Mouse (Mus musculus) layer of hippocampus, postnatal 36 days (tissue): ENCODE measurements at regions not wholly inside any gene's neighbourhood (a gene's known extent, or its start where the extent isn't known, plus 50 kb on each side); places are given as distances from the start of the nearest gene placed in this dataset.

ENCODE experiments used
- DNase-seq, 2 experiments: peaks; one replicate each; pipeline ENCODE4 v3.0.0; 2022

GRCm38 (mm10) chr8:24284966-24285365 lies 440.7 kb downstream of the Adam3 start:
- no peak for DNase-seq

- DNase-seq, result no peak
Observed at GRCm38 (mm10) chr8:24283901-24284405, 441.7 kb downstream of the Adam3 start.

- no peak for DNase-seq
Observed at GRCm38 (mm10) chr8:24280296-24280695, 445.4 kb downstream of the Adam3 start.

- DNase-seq, result no peak
Observed at GRCm38 (mm10) chr8:24278391-24278790, 447.3 kb downstream of the Adam3 start.

GRCm38 (mm10) chr8:24261359-24261758 lies 464.3 kb downstream of the Adam3 start:
- DNase-seq, result no peak

GRCm38 (mm10) chr8:24258622-24259021 lies 467.0 kb downstream of the Adam3 start:
- no peak for DNase-seq

- DNase-seq, result peak; percentile 49 to 55
Observed at GRCm38 (mm10) chr8:24242211-24242610, 483.4 kb downstream of the Adam3 start.

GRCm38 (mm10) chr8:24240211-24240983 lies 485.3 kb downstream of the Adam3 start:
- no peak for DNase-seq

GRCm38 (mm10) chr8:24234981-24235380 lies 490.7 kb downstream of the Adam3 start:
- DNase-seq, result no peak

- DNase-seq, result peak; percentile 47 to 57
Observed at GRCm38 (mm10) chr8:24228148-24228547, 497.5 kb downstream of the Adam3 start.

- no peak for DNase-seq
Observed at GRCm38 (mm10) chr8:24227331-24228072, 498.1 kb downstream of the Adam3 start.

GRCm38 (mm10) chr8:24220222-24220621 lies 505.4 kb downstream of the Adam3 start:
- DNase-seq, result peak in 1 of 2 experiments; percentile 22

GRCm38 (mm10) chr8:24216655-24217054 lies 509.0 kb downstream of the Adam3 start:
- no peak for DNase-seq

GRCm38 (mm10) chr8:24215510-24216138 lies 510.0 kb downstream of the Adam3 start:
- no peak for DNase-seq

GRCm38 (mm10) chr8:24214315-24214714 lies 511.3 kb downstream of the Adam3 start:
- DNase-seq, result peak; percentile 40

- DNase-seq, result no peak
Observed at GRCm38 (mm10) chr8:24212216-24213200, 513.1 kb downstream of the Adam3 start.

GRCm38 (mm10) chr8:24211091-24211490 lies 514.6 kb downstream of the Adam3 start:
- no peak for DNase-seq
